Mouse (Mus musculus) adrenal gland, adult (tissue): ENCODE results near the gene Pou2f3.

Source experiments
- DNase-seq, 2 experiments: peaks; one replicate each; pipeline ENCODE4 v3.0.0; 2022 to 2023; ENCODE audit warnings: low spot score in 1 of 2; ENCODE audit not compliant: inconsistent age in 2 of 2

Pou2f3 gene

GRCm38 (mm10) chr9:43210190-43210682, at the start of gene Pou2f3:
TSS of gene Pou2f3 (minus strand) at chr9:43210369.
- peak; percentile 57 to 84 for DNase-seq

GRCm38 (mm10) chr9:43253271-43253681, 43.1 kb upstream of the Pou2f3 start:
- DNase-seq: peak in 1 of 2 experiments; percentile 26

GRCm38 (mm10) chr9:43252790-43253189, 42.6 kb upstream of the Pou2f3 start:
- no peak for DNase-seq

GRCm38 (mm10) chr9:43251786-43252185, 41.6 kb upstream of the Pou2f3 start:
- no peak for DNase-seq

GRCm38 (mm10) chr9:43246738-43247180, 36.6 kb upstream of the Pou2f3 start:
- no peak for DNase-seq

- no peak for DNase-seq
These were observed 35.8 kb upstream of the Pou2f3 start for GRCm38 (mm10) chr9:43245801-43246570.

- DNase-seq: peak in 1 of 2 experiments; percentile 15
These were observed 32.3 kb upstream of the Pou2f3 start for GRCm38 (mm10) chr9:43242432-43242831.

- DNase-seq: no peak
These were observed 31.8 kb upstream of the Pou2f3 start for GRCm38 (mm10) chr9:43241970-43242369.

- no peak for DNase-seq
These were observed 31.1 kb upstream of the Pou2f3 start for GRCm38 (mm10) chr9:43241291-43241690.

- DNase-seq: no peak
These were observed 30.4 kb upstream of the Pou2f3 start for GRCm38 (mm10) chr9:43240594-43240900.

- peak; percentile 91 to 94 for DNase-seq
These were observed 29.8 kb upstream of the Pou2f3 start, which contains the start of gene Oaf for GRCm38 (mm10) chr9:43239712-43240593. TSS of gene Oaf (minus strand) at chr9:43239911.

GRCm38 (mm10) chr9:43238631-43239545, 28.7 kb upstream of the Pou2f3 start:
- DNase-seq: peak; percentile 59 to 74

GRCm38 (mm10) chr9:43238167-43238566, 28.0 kb upstream of the Pou2f3 start:
- DNase-seq: peak in 1 of 2 experiments; percentile 37

GRCm38 (mm10) chr9:43237111-43237775, 27.1 kb upstream of the Pou2f3 start:
- DNase-seq: no peak

GRCm38 (mm10) chr9:43236576-43236975, 26.4 kb upstream of the Pou2f3 start:
- DNase-seq: no peak

GRCm38 (mm10) chr9:43236106-43236505, 25.9 kb upstream of the Pou2f3 start:
- DNase-seq: peak in 1 of 2 experiments; percentile 39

- DNase-seq: no peak
These were observed 25.2 kb upstream of the Pou2f3 start for GRCm38 (mm10) chr9:43235336-43235735.

- DNase-seq: peak; percentile 64 to 69
These were observed 24.3 kb upstream of the Pou2f3 start for GRCm38 (mm10) chr9:43234496-43234895.

GRCm38 (mm10) chr9:43233515-43233914, 23.3 kb upstream of the Pou2f3 start:
- no peak for DNase-seq

GRCm38 (mm10) chr9:43233044-43233443, 22.9 kb upstream of the Pou2f3 start:
- DNase-seq: peak in 1 of 2 experiments; percentile 35
